Mouse (Mus musculus): ENCODE results near the gene Dus2.

- no peak for TF ChIP-seq CTCF (IDR thresholded peaks at IDR 0.05)
- no peak for TF ChIP-seq POLR2A (IDR thresholded peaks at IDR 0.05; ENCODE audit: insufficient read depth, low read depth, low read length)
- no peak for TF ChIP-seq EP300 (IDR thresholded peaks at IDR 0.05; ENCODE audit: insufficient read depth, low read depth, low read length)
These were observed 26.9 kb downstream of the Dus2 start for GRCm38 (mm10) chr8:106018039-106018438.
